Mouse (Mus musculus) testis, adult 2 months (tissue): ENCODE data around the gene Rbfox3. TPM values are rescaled to one million over a fixed set of nuclear protein-coding genes. Genes with fewer than 3 reads are reported as not detected.

ENCODE experiments used
- H3K27ac ChIP-seq: fragments of 200-500 bp; 2 replicates; pipeline ENCODE4 v1.5.1; 2012; ENCODE audit warnings: low read depth, low read length; ENCODE audit not compliant: control insufficient read depth, insufficient read depth
- H3K27me3 ChIP-seq: fragments of 200-500 bp; 2 replicates; pipeline ENCODE4 v1.6.1; 2012; ENCODE audit warnings: mild to moderate bottlenecking, low read length, moderate library complexity; ENCODE audit not compliant: control insufficient read depth, insufficient read depth
- H3K36me3 ChIP-seq: fragments of 200-500 bp; 2 replicates; pipeline ENCODE4 v1.6.1; 2012; ENCODE audit warnings: mild to moderate bottlenecking, low read length; ENCODE audit not compliant: control insufficient read depth, insufficient read depth
- H3K4me1 ChIP-seq: fragments of 200-500 bp; 2 replicates; pipeline ENCODE4 v1.6.1; 2012; ENCODE audit warnings: low read length; ENCODE audit not compliant: control insufficient read depth, insufficient read depth
- H3K4me3 ChIP-seq: fragments of 200-500 bp; 2 replicates; pipeline ENCODE4 v1.5.1; 2012; ENCODE audit warnings: low read depth, mild to moderate bottlenecking, low read length, moderate library complexity, mixed read lengths; ENCODE audit not compliant: control insufficient read depth
- CTCF ChIP-seq: fragments of 200-500 bp; IDR thresholded peaks from 2 replicates; pipeline ENCODE4 v1.5.1; 2012; ENCODE audit warnings: low read depth, mild to moderate bottlenecking, inconsistent platforms, low read length, moderate library complexity; ENCODE audit not compliant: control insufficient read depth, insufficient read depth, insufficient replicate concordance
- POLR2A ChIP-seq: fragments of 200-500 bp; IDR thresholded peaks from 2 replicates; pipeline ENCODE4 v1.6.1; 2012; ENCODE audit warnings: low read depth, mild to moderate bottlenecking, inconsistent platforms, low read length, moderate library complexity; ENCODE audit not compliant: control insufficient read depth
- polyA plus RNA-seq: library from polyadenylated mRNA; depleted of rRNA; stranded (reverse); fragments of >200 nt; gene quantifications from 2 replicates; pipeline ENCODE4 v1.2.3, GENCODE M21; 2012

The Rbfox3 gene
- polyA plus RNA-seq, 1 experiment = 0.28 TPM

- Histone ChIP-seq H3K36me3 (no peaks in the 10 kb centered on the region), H3K27ac (no peak overlapping the region), H3K27me3 (no peaks in the 10 kb centered on the region), H3K4me3 (no peak overlapping the region), H3K4me1 (no peaks in the 10 kb centered on the region)
- no peak for TF ChIP-seq CTCF
- TF ChIP-seq POLR2A = no peak
These were observed 196.5 kb downstream of the Rbfox3 start for GRCm38 (mm10) chr11:118714601-118715524.

GRCm38 (mm10) chr11:118712761-118713160 lies 198.6 kb downstream of the Rbfox3 start:
- Histone ChIP-seq H3K36me3 (no peaks in the 10 kb centered on the region), H3K27ac (no peak overlapping the region), H3K27me3 (no peaks in the 10 kb centered on the region), H3K4me3 (no peak overlapping the region), H3K4me1 (no peaks in the 10 kb centered on the region)
- TF ChIP-seq POLR2A = no peak
- no peak for TF ChIP-seq CTCF

- Histone ChIP-seq H3K4me3 (no peak overlapping the region), H3K27me3 (no peaks in the 10 kb centered on the region), H3K36me3 (no peaks in the 10 kb centered on the region), H3K27ac (no peak overlapping the region), H3K4me1 (no peaks in the 10 kb centered on the region)
- TF ChIP-seq CTCF (no peak), POLR2A (no peak)
These were observed 199.3 kb downstream of the Rbfox3 start for GRCm38 (mm10) chr11:118712058-118712457.

- Histone ChIP-seq H3K4me1 (no peaks in the 10 kb centered on the region), H3K36me3 (no peaks in the 10 kb centered on the region), H3K27me3 (no peaks in the 10 kb centered on the region), H3K4me3 (no peak overlapping the region), H3K27ac (peak overlapping the region; percentile 75)
- TF ChIP-seq CTCF (no peak), POLR2A (no peak)
These were observed 201.4 kb downstream of the Rbfox3 start for GRCm38 (mm10) chr11:118710035-118710434.

GRCm38 (mm10) chr11:118696226-118696930 lies 215.0 kb downstream of the Rbfox3 start:
- Histone ChIP-seq H3K27ac (no peak overlapping the region), H3K27me3 (no peaks in the 10 kb centered on the region), H3K4me3 (no peak overlapping the region), H3K36me3 (no peaks in the 10 kb centered on the region), H3K4me1 (peaks cover 3% of the 10 kb centered on the region)
- TF ChIP-seq CTCF = no peak
- no peak for TF ChIP-seq POLR2A

- H3K4me1 ChIP-seq = peaks cover 3% of the 10 kb centered on the region
- H3K4me3 ChIP-seq = no peak overlapping the region
- H3K36me3 ChIP-seq = no peaks in the 10 kb centered on the region
- H3K27ac ChIP-seq = no peak overlapping the region
- TF ChIP-seq POLR2A (no peak), CTCF (no peak)
- H3K27me3 ChIP-seq = no peaks in the 10 kb centered on the region
These were observed 218.1 kb downstream of the Rbfox3 start for GRCm38 (mm10) chr11:118693276-118693675.

- no peaks in the 10 kb centered on the region for H3K36me3 ChIP-seq
- no peak for TF ChIP-seq CTCF
- no peak for TF ChIP-seq POLR2A
- H3K4me1 ChIP-seq = no peaks in the 10 kb centered on the region
- H3K27ac ChIP-seq = no peak overlapping the region
- H3K4me3 ChIP-seq = no peak overlapping the region
- H3K27me3 ChIP-seq = no peaks in the 10 kb centered on the region
These were observed 221.1 kb downstream of the Rbfox3 start for GRCm38 (mm10) chr11:118690262-118690661.
